Mouse (Mus musculus): ENCODE measurements around the gene Dyrk1b.

DNA sequence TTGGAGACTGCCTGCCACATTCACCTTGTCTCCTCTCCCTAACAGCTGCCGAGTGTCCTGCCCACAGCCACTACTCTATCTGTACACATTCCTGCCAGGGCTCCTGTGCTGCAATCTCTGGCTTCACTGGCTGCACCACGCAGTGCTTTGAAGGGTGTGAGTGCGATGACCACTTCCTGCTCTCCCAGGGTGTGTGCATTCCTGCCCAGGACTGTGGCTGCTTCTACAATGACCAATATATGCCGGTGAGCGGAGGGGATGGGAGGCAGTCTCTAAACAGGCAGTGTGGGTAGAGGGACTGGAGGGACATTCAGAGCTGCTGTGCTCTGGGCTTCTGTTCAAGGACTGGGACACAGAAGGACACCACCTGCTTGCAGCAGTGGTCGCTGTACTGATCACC lies 20.0 kb upstream of the Dyrk1b start:
- TF ChIP-seq CHD2 (IDR thresholded peaks at IDR 0.05; ENCODE audit: low read depth, low read length) (no peak), ZC3H11A (IDR thresholded peaks at IDR 0.05; ENCODE audit: borderline replicate concordance, low read depth, low read length) (no peak)

Data from ES-E14 (cell line).